Mouse (Mus musculus) embryo, embryonic 10.5 days (tissue): ENCODE data around the gene Ess2.

Source experiments
- DNase-seq: peaks from one replicate; pipeline ENCODE4 v3.0.0-alpha.2; 2015; ENCODE audit warnings: low spot score

Gene Ess2

GRCm38 (mm10) chr16:17853263-17853662 lies 57.9 kb downstream of the Ess2 start:
- no peak for DNase-seq

- no peak for DNase-seq
These were observed 59.3 kb downstream of the Ess2 start for GRCm38 (mm10) chr16:17851860-17852259.

- no peak for DNase-seq
These were observed 59.8 kb downstream of the Ess2 start for GRCm38 (mm10) chr16:17851331-17851730.
